Mouse (Mus musculus): ENCODE measurements at regions not wholly inside any gene's neighbourhood (a gene's known extent, or its start where the extent isn't known, plus 50 kb on each side); places are given as distances from the start of the nearest gene placed in this dataset.

- Histone ChIP-seq H3K36me3 (ENCODE audit: control insufficient read depth, insufficient read depth, low read length) (no peaks in the 10 kb centered on the region), H3K9me3 (replicated peaks; ENCODE audit: control insufficient read depth, low read length) (no peaks in the 10 kb centered on the region), H3K4me3 (ENCODE audit: low read depth, low read length) (no peak overlapping the region), H3K27ac (ENCODE audit: low read depth, low read length) (no peak overlapping the region), H3K4me2 (no peak overlapping the region), H3K4me1 (ENCODE audit: control insufficient read depth, insufficient read depth, low read length) (no peaks in the 10 kb centered on the region), H3K27me3 (ENCODE audit: control insufficient read depth, insufficient read depth, low read length) (no peaks in the 10 kb centered on the region), H3K9ac (ENCODE audit: low read depth, low read length) (no peak overlapping the region)
- WGBS (ENCODE audit: insufficient replicate concordance), result 40% methylated on average over 2 of the region's 2 CpGs
- ATAC-seq (replicated peaks; ENCODE audit: insufficient number of reproducible peaks, low FRiP score, low TSS enrichment), result no peak
These were observed 119.6 kb upstream of the Slc24a5 start for GRCm38 (mm10) chr2:124948263-124948781.

- H3K36me3 ChIP-seq (ENCODE audit: control insufficient read depth, insufficient read depth, low read length), result no peaks in the 10 kb centered on the region
- H3K4me3 ChIP-seq (ENCODE audit: low read depth, low read length), result no peak overlapping the region
- H3K27ac ChIP-seq (ENCODE audit: low read depth, low read length), result no peak overlapping the region
- 64% methylated on average over 9 of the region's 9 CpGs for WGBS (ENCODE audit: insufficient replicate concordance)
- H3K4me1 ChIP-seq (ENCODE audit: control insufficient read depth, insufficient read depth, low read length), result no peaks in the 10 kb centered on the region
- H3K27me3 ChIP-seq (ENCODE audit: control insufficient read depth, insufficient read depth, low read length), result no peaks in the 10 kb centered on the region
- ATAC-seq (replicated peaks; ENCODE audit: insufficient number of reproducible peaks, low FRiP score, low TSS enrichment), result no peak
- H3K4me2 ChIP-seq, result no peak overlapping the region
- no peak overlapping the region for H3K9ac ChIP-seq (ENCODE audit: low read depth, low read length)
- H3K9me3 ChIP-seq (replicated peaks; ENCODE audit: control insufficient read depth, low read length), result no peaks in the 10 kb centered on the region
These were observed 119.1 kb upstream of the Slc24a5 start for GRCm38 (mm10) chr2:124948812-124949211.

GRCm38 (mm10) chr2:124952212-124952611 is 115.7 kb upstream of the Slc24a5 start:
- WGBS (ENCODE audit: insufficient replicate concordance), result 73% methylated on average over 4 of the region's 4 CpGs
- Histone ChIP-seq H3K27me3 (ENCODE audit: control insufficient read depth, insufficient read depth, low read length) (no peaks in the 10 kb centered on the region), H3K4me2 (no peak overlapping the region), H3K36me3 (ENCODE audit: control insufficient read depth, insufficient read depth, low read length) (no peaks in the 10 kb centered on the region), H3K4me1 (ENCODE audit: control insufficient read depth, insufficient read depth, low read length) (no peaks in the 10 kb centered on the region), H3K9ac (ENCODE audit: low read depth, low read length) (no peak overlapping the region), H3K9me3 (replicated peaks; ENCODE audit: control insufficient read depth, low read length) (no peaks in the 10 kb centered on the region), H3K4me3 (ENCODE audit: low read depth, low read length) (no peak overlapping the region), H3K27ac (ENCODE audit: low read depth, low read length) (no peak overlapping the region)
- no peak for ATAC-seq (replicated peaks; ENCODE audit: insufficient number of reproducible peaks, low FRiP score, low TSS enrichment)

- no peaks in the 10 kb centered on the region for H3K36me3 ChIP-seq (ENCODE audit: control insufficient read depth, insufficient read depth, low read length)
- no peak overlapping the region for H3K4me3 ChIP-seq (ENCODE audit: low read depth, low read length)
- H3K9me3 ChIP-seq (replicated peaks; ENCODE audit: control insufficient read depth, low read length), result no peaks in the 10 kb centered on the region
- H3K27ac ChIP-seq (ENCODE audit: low read depth, low read length), result no peak overlapping the region
- no peaks in the 10 kb centered on the region for H3K4me1 ChIP-seq (ENCODE audit: control insufficient read depth, insufficient read depth, low read length)
- no peak overlapping the region for H3K4me2 ChIP-seq
- H3K27me3 ChIP-seq (ENCODE audit: control insufficient read depth, insufficient read depth, low read length), result no peaks in the 10 kb centered on the region
- 77% methylated on average over 5 of the region's 5 CpGs for WGBS (ENCODE audit: insufficient replicate concordance)
- ATAC-seq (replicated peaks; ENCODE audit: insufficient number of reproducible peaks, low FRiP score, low TSS enrichment), result no peak
- no peak overlapping the region for H3K9ac ChIP-seq (ENCODE audit: low read depth, low read length)
These were observed 114.9 kb upstream of the Slc24a5 start for GRCm38 (mm10) chr2:124953015-124953414.

- Histone ChIP-seq H3K36me3 (ENCODE audit: control insufficient read depth, insufficient read depth, low read length) (no peaks in the 10 kb centered on the region), H3K4me1 (ENCODE audit: control insufficient read depth, insufficient read depth, low read length) (no peaks in the 10 kb centered on the region), H3K4me2 (no peak overlapping the region), H3K9me3 (replicated peaks; ENCODE audit: control insufficient read depth, low read length) (no peaks in the 10 kb centered on the region), H3K27ac (ENCODE audit: low read depth, low read length) (no peak overlapping the region), H3K9ac (ENCODE audit: low read depth, low read length) (no peak overlapping the region), H3K4me3 (ENCODE audit: low read depth, low read length) (no peak overlapping the region), H3K27me3 (ENCODE audit: control insufficient read depth, insufficient read depth, low read length) (no peaks in the 10 kb centered on the region)
- WGBS (ENCODE audit: insufficient replicate concordance), result 48% methylated on average over 7 of the region's 7 CpGs
- no peak for ATAC-seq (replicated peaks; ENCODE audit: insufficient number of reproducible peaks, low FRiP score, low TSS enrichment)
These were observed 112.1 kb upstream of the Slc24a5 start for GRCm38 (mm10) chr2:124955843-124956242.

GRCm38 (mm10) chr2:124959431-124959830 is 108.5 kb upstream of the Slc24a5 start:
- no peaks in the 10 kb centered on the region for H3K4me1 ChIP-seq (ENCODE audit: control insufficient read depth, insufficient read depth, low read length)
- H3K36me3 ChIP-seq (ENCODE audit: control insufficient read depth, insufficient read depth, low read length), result no peaks in the 10 kb centered on the region
- no peak for ATAC-seq (replicated peaks; ENCODE audit: insufficient number of reproducible peaks, low FRiP score, low TSS enrichment)
- H3K9me3 ChIP-seq (replicated peaks; ENCODE audit: control insufficient read depth, low read length), result no peaks in the 10 kb centered on the region
- no peak overlapping the region for H3K9ac ChIP-seq (ENCODE audit: low read depth, low read length)
- H3K27me3 ChIP-seq (ENCODE audit: control insufficient read depth, insufficient read depth, low read length), result no peaks in the 10 kb centered on the region
- H3K4me2 ChIP-seq, result no peak overlapping the region
- WGBS (ENCODE audit: insufficient replicate concordance), result 83% methylated on average over 5 of the region's 5 CpGs
- H3K4me3 ChIP-seq (ENCODE audit: low read depth, low read length), result no peak overlapping the region
- no peak overlapping the region for H3K27ac ChIP-seq (ENCODE audit: low read depth, low read length)

- WGBS (ENCODE audit: insufficient replicate concordance), result 57% methylated on average over 17 of the region's 17 CpGs
- Histone ChIP-seq H3K27me3 (ENCODE audit: control insufficient read depth, insufficient read depth, low read length) (no peaks in the 10 kb centered on the region), H3K27ac (ENCODE audit: low read depth, low read length) (no peak overlapping the region), H3K4me2 (no peak overlapping the region), H3K9ac (ENCODE audit: low read depth, low read length) (no peak overlapping the region), H3K4me1 (ENCODE audit: control insufficient read depth, insufficient read depth, low read length) (peaks cover 4% of the 10 kb centered on the region; the same call in 1 of the 2 replicates), H3K9me3 (replicated peaks; ENCODE audit: control insufficient read depth, low read length) (no peaks in the 10 kb centered on the region), H3K4me3 (ENCODE audit: low read depth, low read length) (no peak overlapping the region), H3K36me3 (ENCODE audit: control insufficient read depth, insufficient read depth, low read length) (no peaks in the 10 kb centered on the region)
- ATAC-seq (replicated peaks; ENCODE audit: insufficient number of reproducible peaks, low FRiP score, low TSS enrichment), result no peak
These were observed 95.8 kb upstream of the Slc24a5 start for GRCm38 (mm10) chr2:124971826-124972749.

GRCm38 (mm10) chr2:124975106-124975505 is 92.8 kb upstream of the Slc24a5 start:
- no peak overlapping the region for H3K9ac ChIP-seq (ENCODE audit: low read depth, low read length)
- WGBS (ENCODE audit: insufficient replicate concordance), result 59% methylated on average over 3 of the region's 3 CpGs
- no peaks in the 10 kb centered on the region for H3K27me3 ChIP-seq (ENCODE audit: control insufficient read depth, insufficient read depth, low read length)
- H3K4me1 ChIP-seq (ENCODE audit: control insufficient read depth, insufficient read depth, low read length), result peaks cover 4% of the 10 kb centered on the region; the same call in 1 of the 2 replicates
- H3K36me3 ChIP-seq (ENCODE audit: control insufficient read depth, insufficient read depth, low read length), result no peaks in the 10 kb centered on the region
- no peak overlapping the region for H3K4me2 ChIP-seq
- H3K4me3 ChIP-seq (ENCODE audit: low read depth, low read length), result no peak overlapping the region
- H3K9me3 ChIP-seq (replicated peaks; ENCODE audit: control insufficient read depth, low read length), result no peaks in the 10 kb centered on the region
- no peak for ATAC-seq (replicated peaks; ENCODE audit: insufficient number of reproducible peaks, low FRiP score, low TSS enrichment)
- no peak overlapping the region for H3K27ac ChIP-seq (ENCODE audit: low read depth, low read length)

GRCm38 (mm10) chr2:124990976-124991375 is 76.9 kb upstream of the Slc24a5 start:
- H3K4me3 ChIP-seq (ENCODE audit: low read depth, low read length), result no peak overlapping the region
- no peaks in the 10 kb centered on the region for H3K27me3 ChIP-seq (ENCODE audit: control insufficient read depth, insufficient read depth, low read length)
- 83% methylated on average over 2 of the region's 2 CpGs for WGBS (ENCODE audit: insufficient replicate concordance)
- no peak overlapping the region for H3K9ac ChIP-seq (ENCODE audit: low read depth, low read length)
- no peak overlapping the region for H3K27ac ChIP-seq (ENCODE audit: low read depth, low read length)
- no peaks in the 10 kb centered on the region for H3K4me1 ChIP-seq (ENCODE audit: control insufficient read depth, insufficient read depth, low read length)
- no peaks in the 10 kb centered on the region for H3K36me3 ChIP-seq (ENCODE audit: control insufficient read depth, insufficient read depth, low read length)
- no peak for ATAC-seq (replicated peaks; ENCODE audit: insufficient number of reproducible peaks, low FRiP score, low TSS enrichment)
- H3K4me2 ChIP-seq, result no peak overlapping the region
- H3K9me3 ChIP-seq (replicated peaks; ENCODE audit: control insufficient read depth, low read length), result no peaks in the 10 kb centered on the region
